Mouse (Mus musculus): Measurements from ENCODE around the gene Rab44.

GRCm38 (mm10) chr17:29083586-29083985 lies 30.4 kb upstream of the Rab44 start:
- TF ChIP-seq CTCF (IDR thresholded peaks at IDR 0.05; ENCODE audit: low read depth) (no peak), EP300 (IDR thresholded peaks at IDR 0.05; ENCODE audit: low read depth) (no peak)
